Mouse (Mus musculus) NIH3T3 (cell line): ENCODE data around the gene B3gnt3.
A peak's percentile ranks its signal among the peaks of the same experiment; 100 is the strongest.

Source experiments
- DNase-seq: peaks from one replicate; pipeline ENCODE4 v3.0.0-alpha.2; 2012; ENCODE audit warnings: low read depth

B3gnt3 gene

GRCm38 (mm10) chr8:71678216-71678615, 23.4 kb downstream of the B3gnt3 start:
- no peak for DNase-seq

DNA sequence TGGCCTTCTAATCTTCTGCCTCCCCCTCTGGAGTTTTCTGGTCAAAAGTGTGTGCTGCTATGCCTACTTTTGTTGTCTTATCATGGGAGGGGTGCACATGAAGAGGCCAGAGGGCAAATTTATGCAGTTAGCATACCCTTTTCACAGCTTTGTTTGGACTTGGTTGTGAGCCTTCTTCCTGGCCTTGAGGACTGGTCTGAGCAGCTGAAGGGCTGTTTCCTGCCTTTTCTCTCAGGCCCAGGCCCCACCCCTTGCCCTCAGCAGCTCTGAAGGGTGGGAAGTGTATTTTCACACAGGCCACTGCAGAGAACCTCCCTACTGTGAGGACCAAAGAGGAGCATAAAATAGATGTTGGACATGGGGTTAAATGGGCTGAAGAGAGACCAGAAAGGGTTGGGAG, 24.0 kb downstream of the B3gnt3 start:
- DNase-seq, result no peak

- DNase-seq, result no peak
These were observed 24.8 kb downstream of the B3gnt3 start for GRCm38 (mm10) chr8:71676803-71677202.

DNA sequence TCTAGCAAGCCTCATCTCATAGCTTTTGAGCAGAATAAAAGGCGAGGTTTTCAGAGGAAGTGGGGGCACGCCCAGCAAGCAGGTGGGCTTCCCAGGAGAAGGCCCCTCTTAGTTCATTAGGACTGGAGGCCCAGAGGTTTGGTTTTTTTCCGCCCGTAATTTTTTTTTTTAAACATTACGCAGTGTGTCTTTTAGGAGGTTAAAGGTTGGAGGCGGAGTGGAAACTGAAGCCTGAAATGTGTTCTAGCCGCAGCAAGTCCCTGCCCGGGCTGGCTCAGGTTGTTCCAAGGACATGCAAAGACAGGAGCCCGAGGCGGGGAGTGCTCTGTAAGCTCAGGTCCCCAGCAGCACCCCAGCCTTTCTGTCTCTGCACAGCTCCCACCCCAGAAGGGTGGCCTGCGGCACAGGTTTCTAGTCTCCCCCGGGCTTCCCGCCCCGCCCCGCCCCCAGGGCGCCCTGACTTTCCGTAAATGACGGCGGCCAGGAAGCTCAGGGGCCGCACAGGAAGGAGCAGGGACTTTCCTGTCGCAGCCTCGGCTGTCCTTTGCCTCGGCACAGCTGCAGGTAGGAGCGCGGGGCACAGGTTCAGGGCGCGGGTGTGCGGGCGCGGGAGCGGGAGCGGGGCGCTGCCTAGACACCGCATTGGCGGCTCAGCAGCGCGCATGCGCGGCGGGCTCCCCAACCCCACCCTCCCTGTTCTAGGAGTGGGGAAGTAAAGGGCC, 25.4 kb downstream of the B3gnt3 start, which contains the start of gene Jak3:
Gene Jak3, plus strand, starts transcription at position 277 of the 722 bp plus-strand sequence.
- DNase-seq, result peak; percentile 84

DNA sequence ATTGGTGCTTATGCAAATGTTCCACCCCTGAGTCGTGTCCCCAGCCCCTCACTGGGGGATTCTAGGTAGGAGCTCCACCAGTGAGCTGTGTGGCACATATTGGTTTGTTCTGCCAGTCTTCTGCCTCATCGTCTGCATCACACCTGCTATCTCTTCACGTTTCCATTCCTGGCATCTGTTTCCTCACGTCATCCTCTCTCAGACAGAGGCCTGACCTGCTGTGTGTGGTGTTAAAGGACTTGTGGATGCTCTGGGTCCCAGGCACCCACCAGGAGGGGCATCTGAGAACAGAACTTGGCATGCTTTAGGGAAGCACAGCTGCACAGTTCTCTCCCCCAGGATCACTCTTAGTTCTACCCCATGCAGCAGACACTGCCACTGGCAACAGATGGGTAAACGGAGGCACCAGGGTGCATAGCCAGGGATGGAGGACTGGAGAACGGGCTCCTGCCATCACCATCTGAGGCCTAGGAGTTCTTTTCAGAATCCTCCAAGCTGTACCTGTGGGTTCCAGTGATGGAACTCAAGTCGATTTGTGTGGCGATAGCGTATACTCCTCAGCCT, 26.1 kb downstream of the B3gnt3 start:
- DNase-seq, result no peak

GRCm38 (mm10) chr8:71674071-71674470, 27.5 kb downstream of the B3gnt3 start:
- no peak for DNase-seq

DNA sequence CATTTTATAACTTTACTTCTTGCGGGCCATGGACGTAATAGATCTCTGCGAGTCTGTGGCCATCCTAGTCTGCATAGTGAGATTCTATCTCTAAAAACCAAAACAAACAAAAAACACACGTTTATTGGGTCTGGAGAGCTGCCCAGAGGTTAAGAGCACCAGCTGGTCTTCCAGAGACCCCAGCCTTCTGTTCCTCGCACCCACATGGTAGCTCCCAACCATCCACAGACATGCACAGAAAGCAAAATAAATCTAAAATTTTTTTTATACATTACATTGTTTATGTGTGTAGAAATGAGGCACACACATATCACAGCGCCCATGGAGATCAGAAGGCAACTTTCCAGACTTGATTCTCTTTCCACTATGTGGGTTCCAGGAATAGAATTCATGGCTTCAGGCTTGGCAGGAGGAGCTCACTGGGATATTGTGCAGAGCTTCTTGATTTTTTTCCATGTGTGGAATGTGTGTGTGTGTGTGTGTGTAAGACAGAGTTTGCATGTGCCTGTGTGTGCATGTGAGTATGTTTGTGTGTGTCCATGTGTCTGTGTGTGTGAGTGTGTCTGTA, 29.3 kb downstream of the B3gnt3 start:
- DNase-seq, result peak; percentile 74

DNA sequence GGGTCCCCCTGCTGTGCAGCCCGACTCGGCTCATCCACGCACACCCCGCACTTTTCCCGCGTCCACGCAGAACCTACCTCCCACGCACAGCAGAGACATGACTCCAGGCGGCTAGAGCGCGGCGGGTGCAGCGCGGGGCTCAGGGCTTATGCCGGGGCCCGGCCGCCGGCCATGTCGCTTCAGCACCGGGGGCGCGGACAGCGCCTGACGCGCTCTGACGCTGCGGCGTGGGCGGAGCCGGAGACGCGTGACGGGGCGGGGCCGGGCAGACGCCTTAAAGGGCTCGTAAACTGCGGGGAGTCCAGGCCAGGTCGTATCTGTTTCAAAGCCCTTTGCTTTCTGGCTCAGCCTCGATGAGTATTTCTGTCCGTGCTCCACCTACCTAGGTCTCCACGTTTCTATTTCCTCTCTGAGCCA, 30.0 kb downstream of the B3gnt3 start, which contains the start of gene Unc13a:
Gene Unc13a, minus strand, starts transcription at position 209 of the 417 bp plus-strand sequence.
- peak; percentile 96 for DNase-seq

DNA sequence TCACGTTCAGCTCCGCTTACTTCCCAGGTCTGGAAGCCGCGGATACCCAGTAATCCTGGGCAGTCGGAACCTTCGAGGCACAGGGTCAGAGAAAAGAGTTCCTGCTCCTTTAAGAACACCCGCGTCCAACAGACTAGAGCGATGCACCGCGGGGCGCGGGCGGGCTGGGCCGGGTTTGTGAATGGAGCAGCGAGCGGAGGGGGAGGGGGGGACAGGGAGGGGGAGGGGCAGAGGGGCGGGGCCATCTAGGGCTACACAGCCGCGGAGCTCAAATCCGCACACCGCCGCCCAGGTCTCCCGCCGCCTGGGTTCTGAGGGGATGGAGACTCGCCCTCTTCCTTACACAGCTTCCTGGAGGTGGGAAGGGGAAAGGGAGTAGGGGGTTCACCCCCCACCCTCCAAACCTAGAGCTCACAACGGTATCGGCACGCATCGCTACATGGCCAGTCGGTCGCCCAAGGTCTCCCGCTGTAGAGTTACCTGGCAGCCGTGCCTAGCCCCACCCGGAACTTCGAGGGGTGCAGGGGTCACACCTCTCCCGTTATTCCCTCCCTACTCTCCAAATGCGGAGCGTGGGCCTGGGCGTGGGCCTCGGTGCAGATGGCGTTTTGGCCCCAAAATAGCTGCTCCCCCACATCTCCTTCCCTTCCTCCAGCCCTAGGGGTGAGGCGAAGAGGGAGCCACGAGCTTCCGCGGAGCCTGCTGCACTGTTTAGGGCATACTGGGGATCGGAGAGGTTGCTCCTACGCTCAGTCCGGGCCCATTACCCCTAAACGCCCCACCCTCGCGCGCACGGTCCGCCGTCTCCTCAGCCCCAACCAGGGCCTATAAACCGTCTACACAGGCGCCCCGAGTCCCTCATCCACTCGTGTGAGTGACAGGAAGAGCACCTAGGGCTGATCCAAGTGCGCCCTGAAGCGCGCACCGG, 30.7 kb downstream of the B3gnt3 start:
- DNase-seq, result peak; percentile 95

DNA sequence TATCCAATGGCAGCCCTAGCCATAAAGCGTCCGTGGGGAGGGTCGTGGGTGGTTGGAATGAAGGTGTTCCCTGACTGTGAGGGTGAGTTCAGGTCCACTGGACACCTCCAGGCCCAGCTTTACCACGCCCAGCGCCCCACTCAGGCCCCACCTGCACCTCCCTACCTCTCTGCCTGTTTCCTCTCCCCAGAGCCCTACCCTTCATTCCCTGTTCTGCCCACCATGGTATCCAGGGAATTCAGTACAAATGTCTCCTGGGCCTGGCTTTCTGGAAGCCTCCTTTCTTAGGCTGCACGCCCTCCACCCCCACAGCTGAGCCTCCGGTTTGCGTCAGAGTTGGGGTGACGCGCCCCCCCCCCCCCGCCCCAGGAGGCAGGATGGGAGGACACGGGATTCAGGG, 31.4 kb downstream of the B3gnt3 start:
- no peak for DNase-seq

DNA sequence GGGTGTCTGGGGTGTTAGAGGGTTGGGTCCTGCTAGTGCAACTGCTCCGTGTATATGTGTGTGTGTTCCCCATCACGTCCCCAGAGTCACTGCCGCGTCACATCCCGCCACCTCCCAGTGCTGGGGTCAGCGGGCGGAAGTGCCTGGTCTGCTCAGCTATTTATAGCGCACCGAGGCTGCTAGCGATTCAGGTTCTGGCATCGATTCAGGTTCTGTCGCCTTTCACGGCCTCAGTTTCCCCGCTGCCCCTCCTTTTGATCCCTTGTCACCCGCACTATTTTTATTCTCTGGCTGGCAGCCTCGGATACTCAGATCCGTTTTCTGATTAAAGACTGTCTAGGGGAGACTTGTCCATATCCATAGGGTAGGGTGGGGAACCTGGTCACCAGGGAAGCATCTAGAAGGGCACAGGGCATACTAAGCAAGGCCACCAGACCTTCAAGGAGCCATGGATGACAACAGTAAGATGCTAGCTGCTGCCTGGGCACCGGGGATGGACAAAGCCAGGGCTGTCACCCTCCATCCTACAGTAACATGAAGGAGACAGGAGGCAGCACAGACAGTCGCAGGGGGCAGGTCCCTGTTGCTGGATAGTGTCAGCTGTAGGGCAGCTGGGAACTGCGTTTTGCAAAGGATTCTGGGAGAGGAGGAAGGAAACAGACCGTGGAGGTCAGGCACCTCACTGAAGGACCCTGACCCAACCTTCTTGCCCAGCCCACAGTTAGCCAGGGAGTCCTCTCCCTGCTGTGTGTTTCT, 33.2 kb downstream of the B3gnt3 start:
- peak; percentile 53 for DNase-seq

GRCm38 (mm10) chr8:71667256-71667655, 34.3 kb downstream of the B3gnt3 start:
- DNase-seq, result peak; percentile 45

GRCm38 (mm10) chr8:71666855-71667254, 34.7 kb downstream of the B3gnt3 start:
- no peak for DNase-seq

DNA sequence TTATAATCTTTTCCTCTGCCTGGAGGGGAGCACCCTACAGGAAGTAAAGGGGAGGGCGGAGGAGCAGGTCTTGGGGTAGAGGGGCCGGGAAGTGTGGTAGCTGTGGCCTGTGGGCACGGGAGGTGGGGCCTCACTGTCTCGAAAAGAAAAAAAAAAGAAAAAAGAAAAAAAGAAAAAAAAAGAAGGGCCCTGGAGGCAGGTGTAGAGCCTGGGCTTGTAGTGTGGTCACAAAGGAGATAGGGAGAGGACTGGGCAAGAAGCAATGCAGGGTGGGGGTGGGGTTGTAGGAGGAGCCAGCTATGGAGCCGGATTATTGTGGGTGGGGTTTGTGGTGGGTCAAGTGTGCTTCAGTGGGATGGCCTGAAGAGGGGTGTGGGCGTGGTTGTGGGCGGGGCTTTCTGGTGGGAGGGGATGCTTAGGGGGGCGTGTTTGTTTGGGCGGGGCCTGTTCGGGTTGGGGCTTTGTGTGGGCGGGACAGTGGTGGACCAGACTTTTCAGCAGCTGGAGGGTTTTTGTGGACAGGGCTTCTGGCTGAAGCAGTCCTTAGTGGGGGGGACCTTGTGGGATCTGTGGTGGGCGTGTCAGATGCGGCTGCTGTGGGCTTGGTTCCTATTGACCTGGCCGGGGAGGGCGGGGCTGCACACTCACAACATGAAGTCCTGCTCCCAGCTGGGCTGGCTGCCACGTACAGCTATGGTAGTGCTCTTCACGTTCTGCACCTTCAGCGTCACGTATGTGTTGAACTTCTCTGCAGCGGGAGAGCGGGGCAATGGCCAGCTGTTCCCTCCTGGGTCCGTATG, 36.1 kb downstream of the B3gnt3 start:
- peak; percentile 94 for DNase-seq

DNA sequence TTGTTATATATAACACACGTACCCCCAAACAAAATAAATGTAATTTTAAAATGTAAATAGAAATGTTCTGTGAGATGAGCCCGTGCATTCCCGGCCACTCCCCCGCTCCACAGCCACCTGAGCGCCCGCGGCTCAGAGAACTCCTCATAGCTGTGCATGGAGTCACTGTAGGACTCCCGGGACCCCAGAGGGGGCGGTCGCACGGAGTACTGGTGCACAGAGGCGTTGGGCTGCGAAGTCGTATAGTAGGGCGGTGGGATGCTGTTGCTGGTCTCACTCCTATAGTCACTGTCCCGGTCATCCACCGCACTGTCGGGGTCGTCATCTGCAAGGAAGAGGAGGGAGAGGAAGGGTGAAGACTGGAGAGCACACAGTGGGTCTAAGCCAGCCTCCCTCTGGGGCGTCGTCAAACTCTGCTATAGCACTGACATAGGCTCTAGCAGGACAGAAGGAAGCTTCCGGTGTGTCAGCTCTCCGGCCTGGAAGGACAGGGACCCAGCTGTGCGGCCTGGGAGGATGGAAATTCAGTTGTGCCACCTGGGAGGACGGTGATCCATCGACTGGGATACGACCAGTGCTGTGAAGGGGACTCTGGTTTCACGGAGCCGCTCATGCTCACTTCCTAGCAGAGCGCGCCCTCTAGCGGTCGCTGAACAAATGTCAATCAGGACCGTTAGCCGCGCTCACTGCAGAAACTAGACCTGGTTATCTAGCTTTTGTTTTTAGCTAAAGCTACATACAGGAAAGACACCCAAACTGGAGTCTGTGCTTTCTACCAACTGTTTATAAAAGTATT, 41.1 kb downstream of the B3gnt3 start:
- peak; percentile 96 for DNase-seq

DNA sequence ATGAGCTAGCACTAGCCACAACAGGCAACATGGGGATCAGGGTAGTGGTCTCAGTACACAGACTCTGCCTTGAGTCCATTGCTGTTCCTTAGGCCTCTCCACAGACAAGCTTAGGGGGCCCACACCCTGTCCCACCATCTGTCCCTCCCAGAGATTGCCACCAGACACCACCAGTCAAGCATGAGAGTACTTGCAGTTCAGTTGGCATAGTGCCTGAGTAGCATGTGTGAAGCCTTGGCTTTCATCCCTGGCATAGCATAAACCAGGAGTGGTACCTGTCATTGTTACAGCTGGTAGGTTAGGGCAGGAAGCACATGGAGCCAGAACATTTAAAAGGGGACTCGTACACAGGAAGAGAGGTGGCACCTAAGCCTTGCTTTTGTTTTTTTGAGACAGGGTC, 41.8 kb downstream of the B3gnt3 start:
- no peak for DNase-seq

DNA sequence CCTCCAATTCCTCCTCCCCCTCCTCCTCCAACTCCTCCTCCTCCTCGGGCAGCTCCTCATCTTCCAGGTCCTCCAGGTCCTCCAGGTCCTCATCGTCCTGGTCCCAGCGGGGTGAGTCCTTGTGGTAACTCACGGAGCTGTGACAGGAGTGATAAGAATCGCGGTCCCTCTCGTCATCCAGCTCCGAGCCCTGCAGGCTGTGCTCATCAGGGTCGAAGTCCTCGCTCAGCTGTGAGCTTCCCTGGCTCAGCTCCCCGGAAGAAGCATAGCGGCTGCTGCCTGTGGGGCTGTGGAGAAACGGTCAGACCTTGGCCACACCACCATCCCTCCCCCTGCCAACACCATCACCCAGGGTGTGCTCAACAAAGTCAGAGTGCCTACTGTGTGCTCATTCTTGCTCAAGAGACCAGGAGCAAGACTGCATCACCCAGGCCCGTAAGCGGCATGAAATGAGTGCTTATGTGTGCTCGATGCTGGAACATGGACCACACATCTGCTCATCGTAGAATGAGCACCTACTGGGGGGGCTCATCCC, 43.0 kb downstream of the B3gnt3 start:
- DNase-seq, result no peak

- DNase-seq, result no peak
These were observed 43.8 kb downstream of the B3gnt3 start for GRCm38 (mm10) chr8:71657816-71658215.

- no peak for DNase-seq
These were observed 47.0 kb downstream of the B3gnt3 start for GRCm38 (mm10) chr8:71654600-71654999.

GRCm38 (mm10) chr8:71645510-71645909, 56.1 kb downstream of the B3gnt3 start:
- DNase-seq, result no peak
